Mouse (Mus musculus): ENCODE data around the gene Als2cr12. TPM values are rescaled to one million over a fixed set of nuclear protein-coding genes. Genes with fewer than 3 reads are reported as not detected.
"Not testable (repeated sequence)": the region's sequence is repeated elsewhere in the genome, so short reads cannot be mapped to it uniquely, and the experiment has no call there.

Gene Als2cr12
- polyA plus RNA-seq, 3 experiments from 2014 or later = not detected

DNA sequence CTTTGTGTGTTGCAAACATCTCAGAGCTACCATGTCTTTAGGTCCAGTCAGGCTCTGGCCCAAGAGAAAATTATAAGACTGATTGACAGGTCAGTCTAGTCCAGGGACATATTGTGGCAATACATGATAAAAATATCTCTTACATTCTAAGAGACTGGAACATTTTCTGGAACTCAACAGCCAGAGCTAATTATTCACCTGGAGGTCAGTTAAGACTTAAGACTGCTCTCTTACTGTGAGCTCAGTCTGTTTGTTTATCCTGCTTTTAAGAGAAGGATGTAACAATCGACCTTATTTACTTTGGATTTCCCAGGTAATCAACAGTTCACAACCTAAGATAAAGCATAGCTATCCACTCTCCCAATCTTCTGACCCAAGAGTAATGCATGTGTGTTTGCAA lies 85.2 kb downstream of the Als2cr12 start:
- ATAC-seq = no peak

GRCm38 (mm10) chr1:58610166-58610565 lies 85.6 kb downstream of the Als2cr12 start:
- ATAC-seq = no peak

DNA sequence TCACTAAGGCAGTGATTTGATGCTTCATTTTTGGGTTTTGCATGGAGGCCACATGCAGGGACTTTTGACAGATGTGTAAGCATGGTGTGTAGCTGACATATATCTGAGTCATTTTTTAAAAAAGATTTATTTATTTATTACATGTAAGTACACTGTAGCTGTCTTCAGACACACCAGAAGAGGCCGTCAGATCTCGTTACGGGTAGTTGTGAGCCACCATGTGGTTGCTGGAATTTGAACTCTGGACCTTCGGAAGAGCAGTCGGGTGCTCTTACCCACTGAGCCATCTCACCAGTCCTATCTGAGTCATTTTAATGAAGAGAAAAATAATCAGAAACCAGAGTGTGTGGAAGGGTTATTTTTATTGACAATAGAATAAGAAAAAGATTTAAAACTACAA lies 86.2 kb downstream of the Als2cr12 start:
- ATAC-seq = not testable (repeated sequence)

GRCm38 (mm10) chr1:58603738-58604137 lies 92.1 kb downstream of the Als2cr12 start:
- ATAC-seq = no peak

DNA sequence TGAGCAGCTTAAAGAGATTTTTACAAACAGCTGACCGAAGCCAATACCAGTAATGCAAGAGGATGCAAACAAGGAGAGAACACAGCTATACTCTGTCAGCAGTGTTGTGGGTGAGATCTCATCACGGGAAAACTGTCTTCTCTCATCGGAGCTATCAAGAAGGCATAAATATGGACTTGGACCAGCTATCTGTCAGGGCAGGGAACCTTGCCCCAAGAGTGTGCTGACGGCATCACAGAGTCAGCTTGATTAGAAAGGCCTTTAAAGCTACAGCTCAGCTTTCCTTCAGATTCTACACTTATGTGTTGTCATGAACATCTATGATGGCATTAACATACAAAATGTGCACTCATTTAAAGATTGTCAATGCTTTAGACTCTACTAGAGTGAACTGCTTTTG lies 93.1 kb downstream of the Als2cr12 start:
- ATAC-seq = no peak

Other genes starting within 250 kb of the Als2cr12 start
- 10 to 100 TPM; 13.7 to 30.8 (median 27.1) TPM for gene Orc2, start 190.9 kb downstream of the Als2cr12 start, polyA plus RNA-seq (2017; shearing (Covaris generic))
- gene Fam126b, start 109.7 kb downstream of the Als2cr12 start, polyA plus RNA-seq (2017; shearing (Covaris generic)) = 10 to 100 TPM in 2 of 3 experiments, 1 to 10 TPM in 1; 8.4 to 14.4 (median 14.1) TPM
- 10 to 100 TPM; 76.2 to 94.3 (median 83.6) TPM for gene Ndufb3, start 109.6 kb downstream of the Als2cr12 start, polyA plus RNA-seq (2017; shearing (Covaris generic))
- 100 to 1,000 TPM; 124 to 177 (median 175) TPM for gene Cflar, start 15.5 kb upstream of the Als2cr12 start, polyA plus RNA-seq (2017; shearing (Covaris generic))
- 100 to 1,000 TPM; 161 to 182 (median 167) TPM for gene Casp8, start 99.4 kb upstream of the Als2cr12 start, polyA plus RNA-seq (2017; shearing (Covaris generic))